Mouse (Mus musculus) left cerebral cortex, postnatal 25 days (tissue): Measurements from ENCODE around the gene Map3k7cl. TPM values are rescaled to one million over a fixed set of nuclear protein-coding genes. Genes with fewer than 3 reads are reported as not detected.

Source experiments
- DNase-seq, 2 experiments: peaks; one replicate each; pipeline ENCODE4 v3.0.0; 2022; ENCODE audit warnings: low spot score in 2 of 2, mixed read lengths in 1 of 2
- intact Hi-C: fragments of 180-260 bp; cut with DNase I; formaldehyde crosslinking; loops from one replicate; pipeline ENCODE4 v1.15.1; 2025
- total RNA-seq, 2 experiments: library from RNA; stranded (reverse); gene quantifications; 2 replicates each; pipeline ENCODE4 v1.2.3; 2021

The Map3k7cl gene
- total RNA-seq, 2 experiments from 2014 or later = 0.32 to 0.44 TPM

- intact Hi-C loops = no loop called here
- no peak for DNase-seq
Measured at GRCm38 (mm10) chr16:87625816-87626215, 72.7 kb downstream of the Map3k7cl start.

DNA sequence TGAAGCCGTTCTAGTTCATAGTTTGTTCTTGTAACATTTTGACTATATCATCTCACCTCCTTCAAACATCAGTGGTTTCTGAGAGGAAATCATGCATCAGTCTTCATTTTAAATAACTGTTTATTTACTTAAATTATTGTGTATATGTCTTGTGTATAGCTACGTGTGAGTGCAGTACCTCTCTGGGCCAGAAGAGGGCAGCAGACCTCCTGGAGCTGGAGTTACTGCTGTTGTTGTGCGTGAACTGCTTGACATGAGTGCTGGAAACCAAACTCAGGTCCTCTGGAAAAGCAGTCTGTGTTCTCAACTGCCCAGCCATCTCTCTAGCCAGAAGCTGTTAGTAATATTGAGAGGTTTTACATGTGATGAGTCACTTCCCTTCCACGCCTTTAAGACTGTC lies 73.6 kb downstream of the Map3k7cl start:
- no peak for DNase-seq
- intact Hi-C loops = no loop called here

GRCm38 (mm10) chr16:87634709-87635108 lies 81.6 kb downstream of the Map3k7cl start:
- intact Hi-C loops = no loop called here
- DNase-seq = no peak

DNA sequence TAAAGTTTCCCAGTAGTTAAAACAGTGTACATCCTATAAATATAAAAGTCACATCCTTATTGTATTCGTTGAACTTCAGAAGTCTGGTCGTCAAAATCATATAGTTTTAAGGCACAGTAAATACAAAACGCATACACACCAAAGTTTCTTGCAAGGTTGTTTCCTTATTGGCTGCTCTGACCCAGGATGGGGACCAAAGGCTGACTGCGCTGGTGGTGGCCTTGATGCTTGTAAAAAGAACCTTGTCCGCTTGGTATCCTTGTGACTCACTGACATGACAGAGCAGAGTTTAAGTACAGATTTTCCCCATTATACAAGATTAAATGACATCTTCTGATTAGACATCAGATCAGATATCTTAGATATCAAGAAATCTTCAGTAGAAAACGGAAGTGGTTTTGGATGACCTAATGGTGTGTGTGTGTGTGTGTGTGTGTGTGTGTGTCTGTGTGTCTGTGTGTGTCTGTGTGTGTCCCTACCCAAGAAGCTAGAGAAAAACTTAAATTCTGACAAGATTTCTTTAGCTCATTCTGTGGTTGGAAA lies 82.2 kb downstream of the Map3k7cl start:
- intact Hi-C loops = no loop called here

GRCm38 (mm10) chr16:87635841-87636240 lies 82.7 kb downstream of the Map3k7cl start:
- DNase-seq = no peak
- intact Hi-C loops = no loop called here

More for the DNA sequence above, 82.2 kb downstream of the Map3k7cl start:
- DNase-seq = no peak

GRCm38 (mm10) chr16:87638098-87638497 lies 85.0 kb downstream of the Map3k7cl start:
- DNase-seq = no peak

GRCm38 (mm10) chr16:87642234-87642633 lies 89.1 kb downstream of the Map3k7cl start:
- intact Hi-C loops = no loop called here
- DNase-seq = no peak

More at GRCm38 (mm10) chr16:87638098-87638497, 85.0 kb downstream of the Map3k7cl start:
- intact Hi-C loops = no loop called here

- no peak for DNase-seq
- intact Hi-C loops = no loop called here
Measured at GRCm38 (mm10) chr16:87644111-87644770, 91.1 kb downstream of the Map3k7cl start.

Other genes with a start within 250 kb of the Map3k7cl start
- 10 to 100 TPM; 17.3 to 18.5 TPM for gene N6amt1, start 199.1 kb upstream of the Map3k7cl start, total RNA-seq
- gene Ltn1, start 120.7 kb upstream of the Map3k7cl start, total RNA-seq = 10 to 100 TPM; 47.3 to 49.5 TPM
- 10 to 100 TPM; 10.7 to 11.5 TPM for gene Rwdd2b, start 112.8 kb upstream of the Map3k7cl start, total RNA-seq
- 10 to 100 TPM; 38.1 to 41.4 TPM for gene Usp16, start 98.6 kb upstream of the Map3k7cl start, total RNA-seq
- gene Cct8, start 57.5 kb upstream of the Map3k7cl start, total RNA-seq = 100 to 1,000 TPM; 176 to 177 TPM
- 10 to 100 TPM; 11.9 to 13.3 TPM for gene Bach1, start 145.6 kb downstream of the Map3k7cl start, total RNA-seq